Mouse (Mus musculus) C2C12 (cell line): ENCODE measurements around the gene Igsf21.

ENCODE experiments used
- CEBPB ChIP-seq: IDR thresholded peaks from one replicate; pipeline ENCODE4 v1.6.1; 2011; ENCODE audit warnings: low read depth, mild to moderate bottlenecking, control low read depth, moderate library complexity
- CTCF ChIP-seq: IDR thresholded peaks from one replicate; pipeline ENCODE4 v1.5.1; 2011; ENCODE audit not compliant: control insufficient read depth, insufficient read depth, insufficient read length
- FOSL1 ChIP-seq: IDR thresholded peaks from one replicate; pipeline ENCODE4 v1.8.0; 2011; ENCODE audit warnings: mild to moderate bottlenecking, low read length; ENCODE audit not compliant: poor library complexity, insufficient read depth, severe bottlenecking
- MAX ChIP-seq: IDR thresholded peaks from one replicate; pipeline ENCODE4 v1.6.1; 2011; ENCODE audit warnings: mild to moderate bottlenecking, control low read depth
- MYOD1 ChIP-seq: IDR thresholded peaks from one replicate; pipeline ENCODE4 v1.6.1; 2011; ENCODE audit warnings: low read depth; ENCODE audit not compliant: control insufficient read depth, insufficient read length
- MYOG ChIP-seq: IDR thresholded peaks from one replicate; pipeline ENCODE4 v1.6.1; 2011; ENCODE audit not compliant: control insufficient read depth, insufficient read length; ENCODE audit errors: extremely low read depth
- USF1 ChIP-seq: IDR thresholded peaks from one replicate; pipeline ENCODE4 v1.6.1; 2011; ENCODE audit warnings: low read depth, mild to moderate bottlenecking, control low read depth, moderate library complexity

- TF ChIP-seq CTCF = no peak
- TF ChIP-seq USF1 = no peak
- TF ChIP-seq CEBPB = no peak
- no peak for TF ChIP-seq MAX
- TF ChIP-seq FOSL1 = no peak
- no peak for TF ChIP-seq MYOD1
- TF ChIP-seq MYOG = no peak
Observed at GRCm38 (mm10) chr4:140218853-140219852, 27.4 kb downstream of the Igsf21 start.
